Mouse (Mus musculus) embryonic facial prominence, embryonic 15.5 days (tissue): ENCODE measurements at regions not wholly inside any gene's neighbourhood (a gene's known extent, or its start where the extent isn't known, plus 50 kb on each side); places are given as distances from the start of the nearest gene placed in this dataset.

Experiments
- ATAC-seq: fragments of 200-750 bp; cut with Nextera tagmentation; 2 replicates; pipeline ENCODE4 v1.8.0; 2017; ENCODE audit warnings: low read depth, moderate TSS enrichment; ENCODE audit not compliant: insufficient number of reproducible peaks, low FRiP score, low TSS enrichment
- H3K27ac ChIP-seq: fragments of 300-500 bp; sonication (generic); replicated peaks from 2 replicates; pipeline ENCODE4 v1.5.1; 2015; ENCODE audit warnings: mild to moderate bottlenecking, inconsistent platforms
- H3K27me3 ChIP-seq: fragments of 300-500 bp; sonication (generic); 2 replicates; pipeline ENCODE4 v1.6.1; 2015; ENCODE audit warnings: inconsistent platforms
- H3K36me3 ChIP-seq: fragments of 300-500 bp; sonication (generic); 2 replicates; pipeline ENCODE4 v1.6.1; 2015; ENCODE audit warnings: mild to moderate bottlenecking, inconsistent platforms
- H3K4me1 ChIP-seq: fragments of 300-500 bp; sonication (generic); 2 replicates; pipeline ENCODE4 v1.6.1; 2015; ENCODE audit warnings: inconsistent platforms
- H3K4me2 ChIP-seq: fragments of 300-500 bp; sonication (generic); replicated peaks from 2 replicates; pipeline ENCODE4 v1.6.1; 2015; ENCODE audit warnings: mild to moderate bottlenecking, inconsistent platforms
- H3K4me3 ChIP-seq: fragments of 300-500 bp; sonication (generic); replicated peaks from 2 replicates; pipeline ENCODE4 v1.5.1; 2015; ENCODE audit warnings: mild to moderate bottlenecking, inconsistent platforms
- H3K9ac ChIP-seq: fragments of 300-500 bp; sonication (generic); 2 replicates; pipeline ENCODE4 v1.6.1; 2015; ENCODE audit warnings: inconsistent platforms
- H3K9me3 ChIP-seq: fragments of 300-500 bp; sonication (generic); replicated peaks from 2 replicates; pipeline ENCODE4 v1.6.1; 2016; ENCODE audit warnings: inconsistent platforms
- WGBS: fragments of 180-500 bp; shearing (Covaris S2); methylation state at CpG from one replicate; pipeline ENCODE4 v1.1.7; 2015; 5-methylcytosine and 5-hydroxymethylcytosine counted together

DNA sequence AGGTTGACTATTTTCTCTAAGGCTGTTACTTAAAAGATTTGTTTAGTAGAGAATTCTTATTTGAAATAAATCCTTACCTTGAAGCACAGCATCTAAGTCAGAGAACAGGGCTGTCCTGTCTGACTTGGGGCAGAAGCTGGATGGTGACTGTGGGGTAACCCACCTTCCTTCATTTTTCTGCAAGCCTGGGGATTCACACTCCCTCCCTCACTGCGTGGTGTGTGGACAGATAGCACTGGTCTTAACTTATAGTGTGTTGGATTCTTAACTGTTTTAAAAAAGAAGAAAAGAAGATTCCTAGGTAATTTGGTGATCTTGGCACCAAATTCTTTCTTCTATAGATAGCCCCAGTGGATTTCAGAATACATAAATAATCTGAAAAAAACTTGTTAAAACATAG is 174.8 kb downstream of the Klf7 start:
- H3K9me3 ChIP-seq: no peaks in the 10 kb centered on the region
- no peak overlapping the region for H3K4me3 ChIP-seq
- ATAC-seq: no peak
- WGBS: 77% methylated on average over 1 of the region's 1 CpGs
- H3K4me1 ChIP-seq: no peaks in the 10 kb centered on the region
- H3K27ac ChIP-seq: no peak overlapping the region
- no peak overlapping the region for H3K9ac ChIP-seq
- H3K4me2 ChIP-seq: no peak overlapping the region
- no peaks in the 10 kb centered on the region for H3K36me3 ChIP-seq
- H3K27me3 ChIP-seq: no peaks in the 10 kb centered on the region

DNA sequence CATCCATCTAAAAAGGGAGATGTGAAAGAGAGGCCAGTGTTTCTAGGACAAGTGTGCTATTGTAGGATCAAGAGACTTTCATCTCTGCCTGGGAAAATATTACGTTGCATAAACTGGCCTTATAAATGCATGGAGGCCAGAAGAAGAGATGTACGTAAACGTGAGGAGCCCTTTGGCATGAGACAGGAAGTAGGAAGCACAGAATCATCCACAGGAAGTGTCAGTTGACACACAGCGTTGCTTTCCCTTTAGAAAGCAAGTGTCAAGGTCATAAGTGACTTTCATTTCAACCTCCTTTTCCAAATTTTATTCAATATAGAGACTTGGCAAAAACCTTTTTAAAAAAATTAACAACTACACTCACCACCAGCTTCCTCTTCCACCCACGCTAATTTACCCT is 175.2 kb downstream of the Klf7 start:
- Histone ChIP-seq H3K27ac (no peak overlapping the region), H3K9me3 (no peaks in the 10 kb centered on the region), H3K4me1 (no peaks in the 10 kb centered on the region), H3K4me3 (no peak overlapping the region), H3K27me3 (no peaks in the 10 kb centered on the region), H3K4me2 (no peak overlapping the region), H3K36me3 (no peaks in the 10 kb centered on the region), H3K9ac (no peak overlapping the region)
- no peak for ATAC-seq
- WGBS: 66% methylated on average over 5 of the region's 5 CpGs

DNA sequence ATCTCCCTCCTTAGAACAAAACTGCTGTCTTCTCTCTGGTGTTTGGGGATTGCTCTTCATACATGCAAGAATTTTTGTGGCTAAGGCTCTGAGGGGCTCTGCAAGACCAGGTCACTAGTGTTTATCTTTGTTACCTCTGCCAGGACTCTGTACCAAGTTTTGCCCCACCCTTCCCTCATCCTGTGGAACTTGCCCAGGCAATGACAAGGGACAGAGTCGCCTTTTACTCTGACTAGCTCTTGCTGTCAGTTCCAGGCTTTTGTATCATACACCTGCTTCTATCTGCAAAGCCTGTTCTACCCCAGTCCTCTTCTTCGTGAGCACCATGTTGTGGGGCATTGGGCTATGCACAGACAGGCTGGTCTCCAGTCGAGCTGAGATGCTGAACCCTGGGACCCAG is 175.7 kb upstream of the 4933402D24Rik start:
- WGBS: 62% methylated on average over 3 of the region's 3 CpGs
- Histone ChIP-seq H3K27ac (no peak overlapping the region), H3K4me1 (no peaks in the 10 kb centered on the region), H3K9me3 (no peaks in the 10 kb centered on the region), H3K36me3 (no peaks in the 10 kb centered on the region), H3K9ac (no peak overlapping the region), H3K27me3 (no peaks in the 10 kb centered on the region), H3K4me3 (no peak overlapping the region), H3K4me2 (no peak overlapping the region)
- ATAC-seq: no peak

DNA sequence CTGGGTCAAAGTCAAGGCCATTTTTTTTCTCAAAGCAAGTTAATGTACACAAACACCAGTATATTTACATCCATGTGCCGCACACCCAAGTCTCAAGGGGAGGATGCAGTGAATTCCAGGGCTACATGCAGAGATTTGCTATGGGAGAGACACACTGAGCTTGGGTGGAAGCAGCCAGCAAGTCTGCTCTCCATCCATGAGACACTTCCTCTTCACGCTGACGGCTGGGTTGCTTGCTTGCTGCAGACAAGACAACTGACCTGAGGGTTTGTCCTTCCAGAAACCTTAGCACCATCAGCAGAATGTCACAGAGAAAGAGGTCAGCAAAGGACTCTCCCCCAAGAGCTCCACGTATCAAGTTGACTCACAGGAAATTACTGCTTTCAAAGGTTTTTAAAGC is 169.3 kb upstream of the 4933402D24Rik start:
- 37% methylated on average over 4 of the region's 4 CpGs for WGBS
- Histone ChIP-seq H3K4me1 (no peaks in the 10 kb centered on the region), H3K27me3 (no peaks in the 10 kb centered on the region), H3K9ac (no peak overlapping the region), H3K27ac (no peak overlapping the region), H3K9me3 (no peaks in the 10 kb centered on the region), H3K4me3 (no peak overlapping the region), H3K4me2 (no peak overlapping the region), H3K36me3 (no peaks in the 10 kb centered on the region)
- ATAC-seq: no peak

DNA sequence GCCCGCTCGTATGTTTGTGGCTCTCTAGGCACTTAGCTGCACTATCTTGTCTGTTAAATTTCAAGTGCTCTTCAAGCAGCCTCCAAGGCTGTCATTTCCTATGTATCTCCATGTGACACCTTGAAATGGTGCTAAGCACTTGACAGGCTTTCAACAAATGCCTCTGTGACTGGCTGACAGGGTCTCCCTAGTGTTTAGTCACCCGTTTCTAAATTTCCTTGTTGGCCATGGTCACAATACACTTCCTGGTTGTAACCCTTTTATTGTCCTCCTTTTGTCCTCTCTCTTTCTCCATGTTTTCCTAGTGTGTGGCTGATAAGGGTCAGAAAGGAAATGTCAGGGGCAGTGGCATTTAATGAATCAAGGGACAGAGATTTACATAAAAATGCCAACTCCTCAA is 168.4 kb upstream of the 4933402D24Rik start:
- Histone ChIP-seq H3K9me3 (no peaks in the 10 kb centered on the region), H3K4me2 (no peak overlapping the region), H3K27ac (no peak overlapping the region), H3K27me3 (no peaks in the 10 kb centered on the region), H3K4me3 (no peak overlapping the region), H3K9ac (no peak overlapping the region), H3K4me1 (no peaks in the 10 kb centered on the region), H3K36me3 (no peaks in the 10 kb centered on the region)
- 72% methylated on average over 3 of the region's 3 CpGs for WGBS
- ATAC-seq: no peak

DNA sequence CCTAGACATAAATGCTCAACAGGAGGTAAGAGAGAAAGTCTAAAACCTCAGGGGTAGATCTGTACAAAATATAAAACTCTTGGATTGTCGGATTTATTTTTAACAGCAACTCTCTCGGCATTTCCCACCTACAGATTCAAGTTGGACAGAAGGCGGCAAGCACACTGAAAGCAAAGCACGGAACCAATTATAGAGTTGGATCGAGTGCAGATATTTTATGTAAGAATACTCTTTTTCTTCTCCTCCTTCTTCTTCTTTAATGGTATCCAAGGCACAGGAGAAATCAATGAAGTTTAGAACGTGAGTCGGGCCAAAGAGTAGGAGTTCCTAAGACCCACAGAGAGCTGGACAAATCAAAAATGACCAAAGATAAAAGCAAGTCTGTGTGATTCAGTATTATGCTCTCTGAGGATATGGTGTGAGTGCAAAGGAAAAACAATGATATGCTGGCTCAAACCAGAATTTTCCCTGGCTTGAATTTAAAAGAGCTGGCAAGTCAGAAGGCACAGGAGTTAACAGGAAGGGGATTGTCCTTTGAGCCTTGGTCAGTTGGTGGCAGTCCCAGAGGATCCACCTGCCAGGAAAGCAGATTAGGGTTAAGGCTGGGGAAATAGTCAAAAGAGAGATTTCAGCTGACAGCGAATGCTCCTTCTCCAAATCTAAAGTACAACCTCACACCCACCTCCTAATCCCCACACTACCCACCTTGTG is 165.7 kb upstream of the 4933402D24Rik start:
- Histone ChIP-seq H3K4me3 (no peak overlapping the region), H3K4me1 (no peaks in the 10 kb centered on the region), H3K9ac (no peak overlapping the region), H3K4me2 (no peak overlapping the region), H3K27me3 (no peaks in the 10 kb centered on the region), H3K36me3 (no peaks in the 10 kb centered on the region), H3K27ac (no peak overlapping the region), H3K9me3 (no peaks in the 10 kb centered on the region)
- ATAC-seq: no peak
- 82% methylated on average over 8 of the region's 8 CpGs for WGBS

DNA sequence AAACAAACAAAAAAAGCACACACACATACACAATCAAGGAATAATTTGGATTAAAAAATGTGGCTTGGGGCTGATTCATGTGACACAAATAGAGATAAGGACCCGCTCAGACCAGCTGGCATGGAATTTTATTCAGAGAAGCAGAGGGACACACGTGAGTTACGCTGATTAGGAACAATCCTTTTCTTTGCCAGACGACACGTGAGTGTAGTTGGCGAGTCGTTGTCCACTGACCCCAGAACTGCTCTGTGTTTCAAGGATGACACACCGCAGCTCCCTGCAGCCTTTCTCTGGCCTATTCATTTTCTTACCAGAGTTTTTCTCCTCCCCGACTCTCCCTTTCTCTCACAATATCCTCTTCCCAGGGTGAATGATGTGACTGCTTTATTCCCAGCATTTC is 163.4 kb upstream of the 4933402D24Rik start:
- no peak overlapping the region for H3K4me3 ChIP-seq
- no peak overlapping the region for H3K27ac ChIP-seq
- ATAC-seq: no peak
- no peaks in the 10 kb centered on the region for H3K4me1 ChIP-seq
- no peak overlapping the region for H3K9ac ChIP-seq
- H3K9me3 ChIP-seq: no peaks in the 10 kb centered on the region
- H3K36me3 ChIP-seq: no peaks in the 10 kb centered on the region
- 65% methylated on average over 9 of the region's 9 CpGs for WGBS
- no peak overlapping the region for H3K4me2 ChIP-seq
- H3K27me3 ChIP-seq: no peaks in the 10 kb centered on the region

DNA sequence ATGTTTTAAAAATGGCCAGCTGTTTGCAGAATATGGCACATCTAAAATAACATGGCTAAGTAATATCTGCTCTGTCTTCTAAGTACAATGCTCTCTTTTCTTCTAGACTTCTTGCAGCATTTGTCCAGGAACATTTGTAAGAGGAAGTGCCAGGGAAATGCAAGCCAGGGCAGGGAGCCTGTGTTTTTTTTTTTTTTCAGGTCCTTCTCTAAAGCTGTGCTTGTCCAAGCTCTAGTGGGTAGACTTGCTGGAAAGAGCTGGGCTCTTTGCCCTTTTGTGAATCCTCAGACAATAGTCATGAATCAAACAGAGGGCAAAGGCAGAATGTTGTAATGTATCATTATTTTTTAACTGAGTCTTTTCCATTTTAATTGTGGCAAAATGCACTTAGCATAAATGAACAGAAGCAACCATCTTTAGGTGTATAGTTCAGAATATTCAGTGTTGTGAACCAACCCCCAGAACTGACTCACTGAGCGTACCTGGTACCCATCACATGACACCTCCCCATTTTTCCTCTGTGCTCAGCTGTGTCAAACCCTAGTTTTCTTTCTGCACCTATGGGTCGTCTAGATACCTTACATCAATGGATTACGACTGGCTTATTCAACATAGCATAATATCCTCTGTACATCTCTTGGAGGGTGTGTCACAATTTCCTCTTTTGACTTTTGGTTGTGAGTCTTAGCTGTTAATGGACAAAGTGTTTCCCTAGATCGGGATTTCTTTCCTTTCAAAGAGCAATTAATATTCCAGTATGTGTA is 160.5 kb upstream of the 4933402D24Rik start:
- Histone ChIP-seq H3K9me3 (no peaks in the 10 kb centered on the region), H3K9ac (no peak overlapping the region), H3K4me3 (no peak overlapping the region), H3K27me3 (no peaks in the 10 kb centered on the region), H3K36me3 (no peaks in the 10 kb centered on the region), H3K27ac (no peak overlapping the region), H3K4me1 (no peaks in the 10 kb centered on the region), H3K4me2 (no peak overlapping the region)
- WGBS: 82% methylated on average over 4 of the region's 4 CpGs
- ATAC-seq: no peak

DNA sequence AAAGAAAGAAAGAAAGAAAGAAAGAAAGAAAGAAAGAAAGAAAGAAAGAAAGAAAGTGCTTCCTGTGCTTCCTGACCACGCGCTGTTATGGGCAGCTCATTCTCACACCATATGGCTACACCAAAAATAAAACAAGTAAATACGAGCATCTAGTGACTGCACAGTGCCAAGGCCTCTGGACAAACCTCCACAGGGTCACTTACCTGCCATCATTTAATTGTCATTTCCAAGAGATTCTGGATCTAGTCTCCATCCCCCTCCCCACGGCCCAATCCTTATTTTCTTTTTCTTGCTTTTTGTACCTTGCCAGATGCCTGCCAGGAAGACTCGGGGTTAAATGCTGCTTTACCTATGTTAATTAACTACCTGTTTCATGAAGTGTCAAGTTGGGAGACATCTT is 159.8 kb upstream of the 4933402D24Rik start:
- Histone ChIP-seq H3K4me3 (no peak overlapping the region), H3K27ac (no peak overlapping the region), H3K4me2 (no peak overlapping the region), H3K36me3 (no peaks in the 10 kb centered on the region), H3K4me1 (no peaks in the 10 kb centered on the region), H3K9me3 (no peaks in the 10 kb centered on the region), H3K9ac (no peak overlapping the region), H3K27me3 (no peaks in the 10 kb centered on the region)
- no peak for ATAC-seq
- 70% methylated on average over 5 of the region's 5 CpGs for WGBS

DNA sequence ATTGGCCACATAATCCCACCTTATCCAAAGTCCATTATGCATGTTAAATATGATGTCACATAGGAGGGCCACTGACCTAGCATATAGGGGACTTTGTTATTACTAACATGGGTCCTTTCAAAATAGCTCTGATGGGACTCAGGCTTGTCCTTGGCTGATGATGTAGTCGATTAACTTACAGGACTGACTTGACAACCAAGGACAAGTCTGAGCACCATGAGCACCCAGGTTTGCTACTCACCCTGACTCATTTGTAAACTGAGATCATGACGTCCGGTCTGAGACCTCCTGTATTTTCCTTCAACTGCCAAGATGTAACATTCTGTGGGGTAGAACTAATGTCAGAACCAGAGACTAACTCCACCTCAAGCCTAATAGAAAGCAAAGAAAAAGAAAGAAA is 159.3 kb upstream of the 4933402D24Rik start:
- H3K4me1 ChIP-seq: no peaks in the 10 kb centered on the region
- no peak overlapping the region for H3K4me3 ChIP-seq
- no peaks in the 10 kb centered on the region for H3K36me3 ChIP-seq
- no peak overlapping the region for H3K27ac ChIP-seq
- ATAC-seq: no peak
- no peak overlapping the region for H3K4me2 ChIP-seq
- no peaks in the 10 kb centered on the region for H3K27me3 ChIP-seq
- no peaks in the 10 kb centered on the region for H3K9me3 ChIP-seq
- 83% methylated on average over 3 of the region's 3 CpGs for WGBS
- H3K9ac ChIP-seq: no peak overlapping the region

DNA sequence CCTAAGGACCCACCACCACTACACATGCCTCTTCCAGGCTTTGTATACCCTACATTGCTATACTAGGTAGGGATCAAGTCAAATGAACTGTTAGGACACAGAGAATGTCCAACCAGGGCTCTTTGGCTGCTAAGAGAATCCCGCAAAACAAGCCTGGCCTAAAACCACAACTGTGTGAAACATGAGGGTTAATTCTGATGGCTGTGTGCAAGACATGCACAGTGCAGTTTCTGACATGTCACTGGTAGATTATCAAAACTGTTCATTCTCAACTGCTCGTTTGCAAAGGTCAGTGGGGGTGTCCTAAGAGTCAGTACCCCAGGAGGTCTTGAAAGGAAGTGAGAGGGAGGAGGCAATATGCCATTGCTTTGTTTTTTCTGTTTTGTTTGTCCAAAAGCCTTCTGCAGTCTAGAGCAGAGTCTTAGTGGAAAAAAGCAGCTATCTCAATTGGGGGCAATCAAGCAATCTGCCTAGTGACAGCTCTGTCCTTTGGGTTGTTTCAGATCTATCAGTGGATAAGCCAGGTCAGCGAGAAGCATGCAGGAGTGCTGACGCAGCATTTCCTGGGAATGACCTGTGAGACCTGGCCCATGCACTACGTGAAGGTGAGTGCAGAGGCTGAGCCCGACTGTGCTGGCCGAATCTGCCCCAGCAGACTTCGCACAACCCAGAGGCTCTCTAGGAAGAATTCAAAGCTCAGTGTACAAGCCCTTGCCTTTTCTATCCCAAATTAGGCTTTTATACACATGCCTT is 151.3 kb upstream of the 4933402D24Rik start:
- 63% methylated on average over 8 of the region's 8 CpGs for WGBS
- Histone ChIP-seq H3K9me3 (no peaks in the 10 kb centered on the region), H3K27ac (no peak overlapping the region), H3K4me2 (no peak overlapping the region), H3K36me3 (no peaks in the 10 kb centered on the region), H3K27me3 (no peaks in the 10 kb centered on the region), H3K9ac (no peak overlapping the region), H3K4me3 (no peak overlapping the region), H3K4me1 (no peaks in the 10 kb centered on the region)
- no peak for ATAC-seq
